Mouse (Mus musculus) thymus, adult 2 months (tissue): Measurements from ENCODE around the gene Cpm. TPM values are rescaled to one million over a fixed set of nuclear protein-coding genes. Genes with fewer than 3 reads are reported as not detected.

ENCODE experiments used
- DNase-seq: peaks from one replicate; pipeline ENCODE4 v3.0.0; 2021
- H3K27ac ChIP-seq: fragments of 200-500 bp; 2 replicates; pipeline ENCODE4 v1.5.1; 2012; ENCODE audit warnings: low read length, control low read depth; ENCODE audit not compliant: control insufficient read depth, insufficient read depth
- H3K27me3 ChIP-seq: fragments of 200-500 bp; 2 replicates; pipeline ENCODE4 v1.6.1; 2012; ENCODE audit warnings: mild to moderate bottlenecking, low read length, moderate library complexity, mixed read lengths; ENCODE audit not compliant: control insufficient read depth, insufficient read depth
- H3K36me3 ChIP-seq: fragments of 200-500 bp; 2 replicates; pipeline ENCODE4 v1.6.1; 2012; ENCODE audit warnings: mild to moderate bottlenecking, low read length, moderate library complexity; ENCODE audit not compliant: control insufficient read depth, insufficient read depth
- H3K4me1 ChIP-seq: fragments of 200-500 bp; replicated peaks from 2 replicates; pipeline ENCODE4 v1.6.1; 2012; ENCODE audit warnings: low read length; ENCODE audit not compliant: control insufficient read depth, insufficient read depth
- H3K4me3 ChIP-seq: fragments of 200-500 bp; 2 replicates; pipeline ENCODE4 v1.5.1; 2012; ENCODE audit warnings: mild to moderate bottlenecking, low read length, control low read depth, moderate library complexity; ENCODE audit not compliant: control insufficient read depth, insufficient read depth
- CTCF ChIP-seq: fragments of 200-500 bp; IDR thresholded peaks from 2 replicates; pipeline ENCODE4 v1.5.1; 2012; ENCODE audit warnings: mild to moderate bottlenecking, control low read depth, low read length, moderate library complexity, borderline replicate concordance; ENCODE audit not compliant: control insufficient read depth, poor library complexity, insufficient read depth; ENCODE audit errors: extremely low read depth
- POLR2A ChIP-seq: fragments of 200-500 bp; IDR thresholded peaks from 2 replicates; pipeline ENCODE4 v1.6.1; 2012; ENCODE audit warnings: mild to moderate bottlenecking, low read length, control low read depth, moderate library complexity; ENCODE audit not compliant: control insufficient read depth, poor library complexity, insufficient read depth; ENCODE audit errors: extremely low read depth
- WGBS: fragments of 180-500 bp; shearing (Covaris S2); methylation state at CpG from one replicate; pipeline ENCODE4 v1.1.7; 2018; 5-methylcytosine and 5-hydroxymethylcytosine counted together
- polyA plus RNA-seq: library from polyadenylated mRNA; depleted of rRNA; stranded (reverse); fragments of >200 nt; gene quantifications from 2 replicates; pipeline ENCODE4 v1.2.3, GENCODE M21; 2012

The Cpm gene
- polyA plus RNA-seq, 1 experiment: 3.2 TPM

DNA sequence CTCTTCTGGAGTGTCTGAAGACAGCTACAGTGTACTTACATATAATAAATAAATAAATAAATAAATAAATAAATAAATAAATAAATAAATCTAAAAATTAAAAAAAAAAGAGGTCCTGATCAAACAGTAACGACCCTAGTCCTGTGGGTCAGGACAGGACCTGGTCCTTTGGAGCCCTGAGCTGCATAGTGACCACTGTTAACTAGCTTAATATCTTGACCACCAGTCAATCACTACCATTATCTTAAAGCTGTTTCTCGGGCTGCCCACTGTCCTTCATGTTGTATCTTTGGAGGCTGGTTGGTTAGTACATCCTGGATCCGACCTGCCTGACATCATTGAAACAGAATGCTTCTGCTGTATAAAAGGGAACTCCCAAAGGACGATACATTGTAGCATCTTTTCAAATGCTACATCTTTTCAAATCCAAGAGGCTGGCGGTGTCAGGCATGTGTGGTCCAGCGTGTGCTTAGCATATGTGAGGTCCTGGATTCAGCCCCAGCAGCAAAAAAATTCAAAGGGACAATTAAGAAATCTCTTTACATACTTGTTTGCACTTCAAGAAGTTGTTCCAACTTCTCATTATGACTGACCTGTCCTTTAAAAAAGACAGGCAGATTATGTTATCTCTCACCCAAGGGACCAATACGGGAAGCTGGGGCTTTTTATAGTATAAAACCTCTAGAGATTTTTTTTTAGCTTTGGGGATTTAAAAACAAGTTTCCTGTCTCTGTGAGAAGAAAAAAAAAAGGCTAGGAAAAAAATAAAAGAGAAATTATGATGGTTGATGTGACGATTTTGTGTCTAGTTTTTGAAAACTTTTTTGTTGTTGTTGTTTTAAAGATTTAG is 23.9 kb downstream of the Cpm start:
- DNase-seq: no peak
- WGBS: 72% methylated on average over 8 of the region's 8 CpGs
- no peaks in the 10 kb centered on the region for H3K27me3 ChIP-seq
- H3K27ac ChIP-seq: no peak overlapping the region
- no peak for TF ChIP-seq POLR2A
- no peak for TF ChIP-seq CTCF
- H3K4me1 ChIP-seq: peaks cover 22% of the 10 kb centered on the region
- no peak overlapping the region for H3K4me3 ChIP-seq
- no peaks in the 10 kb centered on the region for H3K36me3 ChIP-seq

DNA sequence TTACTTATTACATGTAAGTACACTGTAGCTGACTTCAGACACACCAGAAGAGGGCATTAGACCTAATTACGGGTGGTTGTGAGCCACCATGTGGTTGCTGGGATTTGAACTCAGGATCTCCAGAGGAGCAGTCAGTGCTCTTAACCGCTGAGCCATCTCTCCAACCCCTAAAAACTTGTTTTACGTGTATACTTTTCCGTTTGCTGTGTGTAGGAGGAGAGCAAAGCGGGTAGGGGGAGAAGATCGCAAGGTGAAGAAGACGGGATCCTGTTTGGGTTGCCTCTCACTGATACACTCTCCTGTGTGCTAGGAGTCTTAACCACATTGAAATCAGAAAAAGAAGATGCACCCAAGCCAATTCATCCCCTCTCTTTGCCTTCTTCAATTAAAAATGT is 24.5 kb downstream of the Cpm start:
- H3K36me3 ChIP-seq: no peaks in the 10 kb centered on the region
- H3K4me3 ChIP-seq: no peak overlapping the region
- DNase-seq: no peak
- TF ChIP-seq POLR2A (no peak), CTCF (no peak)
- 90% methylated on average over 7 of the region's 7 CpGs for WGBS
- H3K27ac ChIP-seq: no peak overlapping the region
- peaks cover 26% of the 10 kb centered on the region for H3K4me1 ChIP-seq
- H3K27me3 ChIP-seq: no peaks in the 10 kb centered on the region

DNA sequence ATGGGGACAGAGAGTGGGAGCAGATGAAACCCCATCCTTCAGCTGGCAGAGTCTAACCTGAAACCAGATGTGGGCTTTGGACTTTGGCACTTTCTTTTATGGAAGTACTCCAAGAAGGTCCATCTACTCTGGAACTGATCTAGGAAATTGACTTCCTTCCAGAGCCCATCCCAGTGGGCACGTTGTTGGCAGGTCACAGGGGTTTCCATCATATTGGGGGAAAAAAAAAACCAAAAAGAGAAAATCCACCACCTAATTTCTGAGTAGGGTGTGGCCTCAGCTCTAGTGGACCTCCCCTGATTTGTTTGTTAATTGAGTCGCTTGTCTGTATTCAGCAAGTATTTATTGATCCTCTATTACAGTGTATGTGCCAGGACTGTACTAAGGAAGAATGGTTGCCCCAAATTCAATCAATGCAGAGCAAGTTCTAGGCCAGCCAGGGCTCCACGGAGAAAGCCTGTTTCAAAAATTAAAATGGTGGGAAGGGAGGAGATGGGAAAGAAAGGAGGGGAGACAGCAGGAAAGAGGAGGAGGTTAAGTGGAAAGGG is 25.4 kb downstream of the Cpm start:
- H3K36me3 ChIP-seq: no peaks in the 10 kb centered on the region
- no peak for TF ChIP-seq CTCF
- no peak for DNase-seq
- no peak overlapping the region for H3K4me3 ChIP-seq
- no peak overlapping the region for H3K27ac ChIP-seq
- WGBS: 92% methylated on average over 3 of the region's 3 CpGs
- H3K4me1 ChIP-seq: peaks cover 32% of the 10 kb centered on the region
- no peaks in the 10 kb centered on the region for H3K27me3 ChIP-seq

DNA sequence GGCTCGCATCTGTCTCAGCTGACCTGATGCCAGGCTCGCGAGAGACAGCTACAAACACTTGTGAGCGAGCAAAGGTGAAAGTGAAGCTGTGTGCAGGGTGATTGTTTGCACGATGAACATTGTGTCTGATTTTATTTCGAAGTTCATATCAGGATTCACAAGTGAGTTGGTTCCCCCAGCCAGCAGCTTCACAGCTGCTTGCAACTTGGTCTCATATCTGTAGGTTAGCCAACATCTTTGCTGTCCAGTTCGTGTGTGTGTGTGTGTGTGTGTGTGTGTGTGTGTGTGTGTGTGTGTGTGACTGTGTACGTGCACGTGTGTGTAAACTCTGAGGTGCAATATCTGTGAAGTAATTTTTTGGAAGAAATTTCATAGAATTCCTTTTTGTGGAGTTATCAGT is 26.2 kb downstream of the Cpm start:
- Histone ChIP-seq H3K36me3 (no peaks in the 10 kb centered on the region), H3K4me3 (no peak overlapping the region), H3K27me3 (no peaks in the 10 kb centered on the region), H3K27ac (no peak overlapping the region), H3K4me1 (peaks cover 35% of the 10 kb centered on the region)
- TF ChIP-seq POLR2A (no peak), CTCF (no peak)
- no peak for DNase-seq
- 94% methylated on average over 9 of the region's 9 CpGs for WGBS

DNA sequence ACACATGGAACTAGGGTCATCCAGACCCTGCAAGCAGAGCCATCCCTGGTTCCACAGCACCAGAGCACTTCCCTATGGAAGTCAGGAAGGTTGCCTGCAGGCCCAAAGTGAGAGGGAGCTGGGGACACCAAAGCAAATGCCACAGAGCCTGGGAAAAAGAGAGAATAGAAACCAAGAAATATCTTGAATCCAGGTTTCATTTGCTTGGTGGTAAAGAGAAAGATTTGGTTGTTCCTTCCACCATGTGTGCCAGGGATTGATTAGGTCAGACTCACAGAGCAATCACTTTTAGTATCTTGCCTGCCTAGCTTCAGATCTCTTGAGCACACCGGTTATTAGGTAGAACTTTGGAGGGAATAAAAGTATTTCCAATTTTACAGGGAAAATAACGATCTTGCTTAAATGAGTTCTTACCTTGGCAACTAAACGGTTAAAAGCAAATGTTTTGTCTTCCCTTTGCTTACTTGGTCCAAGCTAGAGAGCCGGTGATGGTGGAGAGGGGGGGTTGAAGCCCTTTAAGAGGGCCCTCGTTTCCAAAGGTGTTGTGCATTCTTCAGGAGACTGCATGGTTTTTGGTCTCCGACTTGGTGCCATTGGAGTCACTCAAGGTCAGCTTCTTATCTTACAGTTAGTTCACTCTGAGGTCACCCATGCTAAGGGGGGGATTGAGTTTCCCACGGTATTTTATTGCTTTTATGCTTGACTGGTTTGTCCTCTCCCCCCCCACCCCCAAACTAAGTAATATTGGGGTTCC is 26.8 kb downstream of the Cpm start:
- TF ChIP-seq POLR2A (no peak), CTCF (no peak)
- Histone ChIP-seq H3K27ac (no peak overlapping the region), H3K4me1 (peaks cover 34% of the 10 kb centered on the region), H3K36me3 (no peaks in the 10 kb centered on the region), H3K27me3 (no peaks in the 10 kb centered on the region), H3K4me3 (no peak overlapping the region)
- 85% methylated on average over 7 of the region's 7 CpGs for WGBS
- DNase-seq: no peak

DNA sequence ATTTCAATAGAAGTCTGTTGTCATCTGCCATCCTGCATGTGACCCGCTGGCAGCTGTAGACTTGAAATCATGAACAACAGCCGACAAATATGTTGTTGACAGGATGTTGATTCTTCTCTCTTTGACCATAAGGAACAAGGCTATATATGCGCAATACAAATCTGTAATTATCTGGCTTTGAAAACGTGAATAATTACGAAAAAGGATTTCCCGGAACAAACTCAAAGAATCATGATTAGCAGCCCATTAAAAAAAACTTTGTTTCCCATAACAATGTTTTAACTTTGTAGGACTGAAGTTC is 27.3 kb downstream of the Cpm start:
- no peak overlapping the region for H3K27ac ChIP-seq
- no peak overlapping the region for H3K4me3 ChIP-seq
- peaks cover 29% of the 10 kb centered on the region for H3K4me1 ChIP-seq
- no peaks in the 10 kb centered on the region for H3K36me3 ChIP-seq
- H3K27me3 ChIP-seq: no peaks in the 10 kb centered on the region
- WGBS: 93% methylated on average over 6 of the region's 6 CpGs
- DNase-seq: no peak
- no peak for TF ChIP-seq CTCF
- no peak for TF ChIP-seq POLR2A
